Mouse (Mus musculus) regulatory T cell (primary cell): Measurements from ENCODE around the gene Phf11b.
"Not testable (repeated sequence)": the region's sequence is repeated elsewhere in the genome, so short reads cannot be mapped to it uniquely, and the experiment has no call there.

ENCODE experiments used
- in situ Hi-C: fragments of 300-600 bp; cut with MboI, MseI; formaldehyde crosslinking; loops from one replicate; pipeline ENCODE4 v1.15.1; 2025; ENCODE audit warnings: high pct_unique_total_duplicates

The Phf11b gene

GRCm38 (mm10) chr14:59341189-59341588 lies at the start of gene Phf11b:
Gene Phf11b, minus strand, starts transcription at chr14:59341351.
- in situ Hi-C loops, result not testable (repeated sequence)

GRCm38 (mm10) chr14:59390181-59390580 lies 49.0 kb upstream of the Phf11b start:
- in situ Hi-C loops, result not testable (repeated sequence)

- in situ Hi-C loops, result no loop called here
These were observed 48.4 kb upstream of the Phf11b start for GRCm38 (mm10) chr14:59389532-59389931.

- in situ Hi-C loops, result no loop called here
These were observed 29.4 kb upstream of the Phf11b start for GRCm38 (mm10) chr14:59370348-59371068.

- in situ Hi-C loops, result loop anchor here (10.0 kb wide), 1 partner anchor 908 kb away; no protein-coding TSS in a partner anchor
These were observed 25.4 kb upstream of the Phf11b start for GRCm38 (mm10) chr14:59366386-59367105.

- in situ Hi-C loops, result loop anchor here (10.0 kb wide), 1 partner anchor 910 kb away; no protein-coding TSS in a partner anchor
These were observed 24.1 kb upstream of the Phf11b start, which contains the start of gene Phf11d for GRCm38 (mm10) chr14:59365244-59365644. Gene Phf11d, minus strand, starts transcription at chr14:59365470.

GRCm38 (mm10) chr14:59339541-59339940 lies 1.6 kb downstream of the Phf11b start:
- in situ Hi-C loops, result loop anchor here (5.0 kb wide), 2 partner anchors 47 to 218 kb away; no protein-coding TSS in a partner anchor

GRCm38 (mm10) chr14:59336056-59336455 lies 5.1 kb downstream of the Phf11b start:
- in situ Hi-C loops, result loop anchor here (5.0 kb wide), 2 partner anchors 44 to 221 kb away; no protein-coding TSS in a partner anchor

GRCm38 (mm10) chr14:59330499-59330898 lies 10.7 kb downstream of the Phf11b start:
- in situ Hi-C loops, result not testable (repeated sequence)

- in situ Hi-C loops, result loop anchor here (5.0 kb wide), 1 partner anchor 48 kb away; no protein-coding TSS in a partner anchor
These were observed 21.2 kb downstream of the Phf11b start for GRCm38 (mm10) chr14:59319970-59320369.

- in situ Hi-C loops, result loop anchor here (5.0 kb wide), 1 partner anchor 47 kb away; no protein-coding TSS in a partner anchor
These were observed 22.1 kb downstream of the Phf11b start for GRCm38 (mm10) chr14:59319036-59319435.

- in situ Hi-C loops, result not testable (repeated sequence)
These were observed 43.8 kb downstream of the Phf11b start, which contains the start of gene Phf11a for GRCm38 (mm10) chr14:59297391-59297790. Gene Phf11a, minus strand, starts transcription at chr14:59297522.

- in situ Hi-C loops, result loop anchor here (5.0 kb wide), 1 partner anchor 46 kb away; no protein-coding TSS in a partner anchor
These were observed 49.4 kb downstream of the Phf11b start for GRCm38 (mm10) chr14:59291769-59292168.

- in situ Hi-C loops, result loop anchor here (5.0 kb wide), 1 partner anchor 42 kb away; no protein-coding TSS in a partner anchor
These were observed 66.2 kb downstream of the Phf11b start for GRCm38 (mm10) chr14:59274961-59275360.
